Mouse (Mus musculus) kidney, postnatal 4 days (tissue): Measurements from ENCODE around the gene Sh3bp2.
"Not testable (repeated sequence)": the region's sequence is repeated elsewhere in the genome, so short reads cannot be mapped to it uniquely, and the experiment has no call there.

Source experiments
- DNase-seq, 2 experiments: peaks; one replicate each; pipeline ENCODE4 v3.0.0; 2021; ENCODE audit warnings: mixed read lengths in 2 of 2

The Sh3bp2 gene

GRCm38 (mm10) chr5:34573268-34574221 lies 47.9 kb downstream of the Sh3bp2 start, which contains the start of gene Add1:
Gene Add1 (plus strand): TSS chr5:34573664.
- peak; percentile 95 to 97 for DNase-seq

- peak in 1 of 2 experiments; percentile 11 for DNase-seq
Measured at GRCm38 (mm10) chr5:34574721-34575120, 49.1 kb downstream of the Sh3bp2 start.

- no peak for DNase-seq
Measured at GRCm38 (mm10) chr5:34576286-34576685, 50.6 kb downstream of the Sh3bp2 start.

- no peak for DNase-seq
Measured at GRCm38 (mm10) chr5:34578038-34578655, 52.5 kb downstream of the Sh3bp2 start.

GRCm38 (mm10) chr5:34579377-34579776 lies 53.7 kb downstream of the Sh3bp2 start:
- no peak for DNase-seq

- DNase-seq: peak; percentile 66 to 73
Measured at GRCm38 (mm10) chr5:34581671-34582313, 56.2 kb downstream of the Sh3bp2 start.

GRCm38 (mm10) chr5:34582314-34582675 lies 56.7 kb downstream of the Sh3bp2 start:
- no peak for DNase-seq

GRCm38 (mm10) chr5:34585216-34585615 lies 59.6 kb downstream of the Sh3bp2 start:
- no peak for DNase-seq

- no peak for DNase-seq
Measured at GRCm38 (mm10) chr5:34587881-34588280, 62.2 kb downstream of the Sh3bp2 start.

- DNase-seq: no peak
Measured at GRCm38 (mm10) chr5:34590059-34590458, 64.4 kb downstream of the Sh3bp2 start.

GRCm38 (mm10) chr5:34590702-34591101 lies 65.1 kb downstream of the Sh3bp2 start:
- DNase-seq: no peak

- no peak for DNase-seq
Measured at GRCm38 (mm10) chr5:34591388-34592004, 65.9 kb downstream of the Sh3bp2 start.

- DNase-seq: not testable (repeated sequence)
Measured at GRCm38 (mm10) chr5:34592224-34592623, 66.6 kb downstream of the Sh3bp2 start.

- no peak for DNase-seq
Measured at GRCm38 (mm10) chr5:34592666-34593065, 67.0 kb downstream of the Sh3bp2 start.

- DNase-seq: no peak
Measured at GRCm38 (mm10) chr5:34593202-34593727, 67.6 kb downstream of the Sh3bp2 start.

GRCm38 (mm10) chr5:34604576-34604975 lies 78.9 kb downstream of the Sh3bp2 start:
- DNase-seq: no peak

GRCm38 (mm10) chr5:34607100-34607880 lies 81.7 kb downstream of the Sh3bp2 start:
- no peak for DNase-seq

GRCm38 (mm10) chr5:34608226-34608625 lies 82.6 kb downstream of the Sh3bp2 start:
- no peak for DNase-seq

- no peak for DNase-seq
Measured at GRCm38 (mm10) chr5:34609966-34610365, 84.3 kb downstream of the Sh3bp2 start.
